ENCODE assay signal across 16 mouse cellular contexts in genomic region chr3:13247537-13247936, GRCm38 (mm10).
"Had no signal": no experiment of that assay in that cellular context is flagged by ENCODE, and none has a peak within 500 bp of the region (broad histone marks: within the 10 kb centered on the region; RNA-seq: fewer than 3 reads in every experiment).

No protein-coding gene starts in this region.

- H3K4me2 ChIP-seq: neural tube, embryonic 13.5 days; neural tube, embryonic 15.5 days; stomach, embryonic 15.5 days had no signal

- H3K4me3 ChIP-seq: neural tube, embryonic 13.5 days; neural tube, embryonic 15.5 days; stomach, embryonic 15.5 days had no signal

- H3K4me1 ChIP-seq: neural tube, embryonic 13.5 days; neural tube, embryonic 15.5 days; stomach, embryonic 15.5 days had no signal

- DNase-seq: retina, postnatal 1 day; right cerebral cortex, adult 18-20 months; right cerebral cortex, postnatal 14 days; right cerebral cortex, postnatal 25 days; right cerebral cortex, postnatal 4 days; spleen, adult 18-20 months; thymus, adult 18-20 months; thymus, adult 2 months; thymus, postnatal 14 days; thymus, postnatal 25 days; thymus, postnatal 36 days; thymus, postnatal 4 days had no signal

- H3K9me3 ChIP-seq: neural tube, embryonic 13.5 days; neural tube, embryonic 15.5 days; stomach, embryonic 15.5 days had no signal

- H3K36me3 ChIP-seq: neural tube, embryonic 13.5 days; neural tube, embryonic 15.5 days; stomach, embryonic 15.5 days had no signal

- H3K27ac ChIP-seq: neural tube, embryonic 13.5 days; neural tube, embryonic 15.5 days; stomach, embryonic 15.5 days; stomach, postnatal 0 days had no signal

- H3K27me3 ChIP-seq: neural tube, embryonic 13.5 days; neural tube, embryonic 15.5 days; stomach, embryonic 15.5 days had no signal

- H3K9ac ChIP-seq: neural tube, embryonic 13.5 days; neural tube, embryonic 15.5 days; stomach, embryonic 15.5 days had no signal
